Mouse (Mus musculus) olfactory bulb, adult 2 months (tissue): Measurements from ENCODE around the gene Hip1. TPM values are rescaled to one million over a fixed set of nuclear protein-coding genes. Genes with fewer than 3 reads are reported as not detected.

Experiments
- H3K27ac ChIP-seq: fragments of 200-500 bp; 2 replicates; pipeline ENCODE4 v1.5.1; 2012; ENCODE audit warnings: low read depth, low read length; ENCODE audit not compliant: insufficient read depth
- H3K4me1 ChIP-seq: fragments of 200-500 bp; 2 replicates; pipeline ENCODE4 v1.6.1; 2012; ENCODE audit warnings: low read length; ENCODE audit not compliant: control insufficient read depth, insufficient read depth
- H3K4me3 ChIP-seq: fragments of 200-500 bp; 2 replicates; pipeline ENCODE4 v1.5.1; 2012; ENCODE audit warnings: mild to moderate bottlenecking, low read depth, low read length, moderate library complexity; ENCODE audit not compliant: insufficient read depth
- CTCF ChIP-seq: fragments of 200-500 bp; IDR thresholded peaks from 2 replicates; pipeline ENCODE4 v1.5.1; 2012; ENCODE audit warnings: low read depth, mild to moderate bottlenecking, low read length, moderate library complexity; ENCODE audit not compliant: insufficient read depth
- POLR2A ChIP-seq: fragments of 200-500 bp; IDR thresholded peaks from 2 replicates; pipeline ENCODE4 v1.6.1; 2012; ENCODE audit warnings: mild to moderate bottlenecking, low read depth, low read length, moderate library complexity; ENCODE audit not compliant: insufficient read depth
- WGBS: fragments of 180-500 bp; shearing (Covaris S2); methylation state at CpG from one replicate; pipeline ENCODE4 v1.1.7; 2018; 5-methylcytosine and 5-hydroxymethylcytosine counted together
- polyA plus RNA-seq: library from polyadenylated mRNA; stranded (reverse); fragments of >200 nt; gene quantifications from 2 replicates; pipeline ENCODE4 v1.2.4, GENCODE M21; 2012; ENCODE audit warnings: low replicate concordance; ENCODE audit not compliant: missing spikeins, insufficient read depth, insufficient read length

The Hip1 gene
- 69.9 TPM in 1 of 2 replicates, not detected in the other for polyA plus RNA-seq

GRCm38 (mm10) chr5:135544865-135545797 lies at the start of gene Hip1:
TSS of gene Hip1 (minus strand) at chr5:135545120.
- TF ChIP-seq POLR2A (peak; percentile 84), CTCF (0 out of 2 replicates have a peak, but pooled peaks have one; percentile 31)
- Histone ChIP-seq H3K4me1 (peaks cover 7% of the 10 kb centered on the region), H3K27ac (peak within 1 kb of the TSS; percentile 5; the same call in 1 of the 2 replicates), H3K4me3 (peak within 1 kb of the TSS; percentile 81)
- under 1% methylated on average over 46 of the region's 46 CpGs for WGBS

GRCm38 (mm10) chr5:135589996-135590784 lies 45.3 kb upstream of the Hip1 start:
- H3K4me3 ChIP-seq: no peak overlapping the region
- 83% methylated on average over 12 of the region's 12 CpGs for WGBS
- TF ChIP-seq POLR2A: no peak
- TF ChIP-seq CTCF: no peak
- H3K27ac ChIP-seq: no peak overlapping the region
- H3K4me1 ChIP-seq: no peaks in the 10 kb centered on the region

DNA sequence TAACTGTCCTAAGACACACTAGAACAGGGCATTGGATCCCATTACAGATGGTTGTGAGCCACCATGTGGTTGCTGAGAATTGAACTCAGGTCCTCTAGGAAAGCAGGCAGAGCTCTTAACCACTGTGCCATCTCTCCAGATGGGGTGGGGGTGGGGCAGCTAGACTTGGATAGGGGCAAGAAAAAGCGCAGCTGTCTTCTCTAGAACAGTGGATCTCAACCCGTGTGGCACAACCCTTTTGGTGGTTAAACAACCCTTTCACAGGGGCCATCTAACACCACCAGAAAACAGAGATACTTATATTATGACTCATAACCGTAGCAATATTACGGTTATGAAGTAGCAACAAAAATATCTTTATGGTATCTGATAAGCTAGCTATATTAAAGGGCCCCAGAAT lies 42.8 kb upstream of the Hip1 start:
- Histone ChIP-seq H3K4me3 (no peak overlapping the region), H3K4me1 (no peaks in the 10 kb centered on the region), H3K27ac (no peak overlapping the region)
- WGBS: 92% methylated on average over 4 of the region's 4 CpGs
- TF ChIP-seq CTCF (no peak), POLR2A (no peak)

- TF ChIP-seq CTCF (no peak), POLR2A (no peak)
- WGBS: 92% methylated on average over 8 of the region's 8 CpGs
- Histone ChIP-seq H3K4me3 (no peak overlapping the region), H3K4me1 (no peaks in the 10 kb centered on the region), H3K27ac (no peak overlapping the region)
Measured at GRCm38 (mm10) chr5:135585691-135586090, 40.8 kb upstream of the Hip1 start.

GRCm38 (mm10) chr5:135582330-135582729 lies 37.4 kb upstream of the Hip1 start:
- no peak overlapping the region for H3K27ac ChIP-seq
- TF ChIP-seq CTCF: no peak
- no peak for TF ChIP-seq POLR2A

DNA sequence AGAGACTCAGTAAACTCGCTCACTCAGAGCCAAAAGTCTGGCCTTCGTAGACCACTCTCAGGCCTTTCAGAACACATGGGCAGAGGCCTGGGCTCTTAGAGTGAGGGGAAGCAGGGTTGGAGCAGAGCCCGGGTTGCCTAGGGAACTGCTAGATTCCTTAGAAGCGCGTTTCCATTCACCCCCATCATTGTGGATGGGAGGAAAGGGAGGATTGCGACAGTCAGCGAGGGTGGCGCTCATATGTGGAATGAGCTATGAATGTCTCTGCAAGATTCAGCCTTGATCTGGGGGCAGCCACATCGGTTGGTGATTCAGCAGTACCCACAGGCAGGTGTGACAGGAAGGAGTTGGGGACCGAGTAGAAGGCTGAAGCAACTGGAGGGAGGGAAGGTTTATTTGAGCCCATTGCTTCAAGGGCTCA lies 34.4 kb upstream of the Hip1 start:
- WGBS: 38% methylated on average over 10 of the region's 10 CpGs
- Histone ChIP-seq H3K4me1 (peaks cover 5% of the 10 kb centered on the region; the same call in 1 of the 2 replicates), H3K27ac (no peak overlapping the region), H3K4me3 (no peak overlapping the region)
- TF ChIP-seq POLR2A (no peak), CTCF (no peak)

More at GRCm38 (mm10) chr5:135582330-135582729, 37.4 kb upstream of the Hip1 start:
- WGBS: 74% methylated on average over 4 of the region's 4 CpGs
- H3K4me3 ChIP-seq: no peak overlapping the region
- peaks cover 5% of the 10 kb centered on the region; the same call in 1 of the 2 replicates for H3K4me1 ChIP-seq

DNA sequence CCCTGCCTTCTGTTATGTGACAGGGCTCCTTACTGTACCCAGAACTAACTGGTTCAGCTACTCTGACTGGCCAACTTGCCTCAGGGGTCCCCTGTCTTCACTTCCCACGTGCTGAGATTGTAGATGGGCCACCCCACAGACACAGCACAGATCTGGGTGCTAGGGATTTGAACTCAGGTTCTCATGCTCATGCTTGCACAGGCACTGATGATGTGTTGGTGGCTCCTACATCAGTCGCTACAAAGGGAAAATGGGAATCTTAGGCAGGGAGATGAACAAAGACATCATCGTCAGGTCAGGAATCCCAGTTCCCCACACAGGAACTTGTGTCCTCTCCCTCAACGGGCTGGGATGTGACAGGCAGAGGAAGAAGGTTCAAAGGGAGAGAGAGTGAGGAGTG lies 31.1 kb upstream of the Hip1 start:
- 81% methylated on average over 4 of the region's 4 CpGs for WGBS
- Histone ChIP-seq H3K27ac (no peak overlapping the region), H3K4me1 (peaks cover 5% of the 10 kb centered on the region; the same call in 1 of the 2 replicates), H3K4me3 (no peak overlapping the region)
- TF ChIP-seq CTCF (no peak), POLR2A (no peak)

DNA sequence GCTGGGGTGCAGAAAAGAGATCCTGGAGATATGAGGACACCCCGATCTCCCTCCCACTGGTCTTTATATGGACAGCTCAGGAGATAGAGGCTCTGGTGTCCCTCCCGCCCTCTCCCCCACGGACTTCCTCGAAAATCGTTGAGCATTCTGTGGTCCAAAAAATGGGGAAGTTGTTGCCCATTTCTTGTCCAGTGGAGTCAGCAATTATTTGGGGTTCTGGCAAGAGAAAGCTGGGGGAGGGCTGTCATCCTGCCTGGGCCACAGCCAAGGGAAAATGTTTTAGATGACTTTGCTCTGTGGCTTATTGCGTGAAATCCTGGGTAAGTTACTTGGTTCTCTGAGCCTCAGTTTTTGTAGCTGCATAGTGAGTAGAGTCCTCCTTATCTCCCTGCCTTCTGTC lies 28.1 kb upstream of the Hip1 start, which contains the start of gene Ccl24:
Gene Ccl24 (minus strand): TSS at position 44 of the 400 bp plus-strand sequence.
- Histone ChIP-seq H3K27ac (no peak within 1 kb of the TSS), H3K4me3 (no peak within 1 kb of the TSS), H3K4me1 (no peaks in the 10 kb centered on the region)
- 84% methylated on average over 6 of the region's 6 CpGs for WGBS
- TF ChIP-seq CTCF (no peak), POLR2A (no peak)
